Mouse (Mus musculus) layer of hippocampus, adult 18-20 months (tissue): ENCODE results near the gene Gm21936. TPM values are rescaled to one million over a fixed set of nuclear protein-coding genes. Genes with fewer than 3 reads are reported as not detected.
"Not testable (repeated sequence)": the region's sequence is repeated elsewhere in the genome, so short reads cannot be mapped to it uniquely, and the experiment has no call there.

ENCODE experiments used
- DNase-seq, 2 experiments: peaks; one replicate each; pipeline ENCODE4 v3.0.0; 2022; ENCODE audit warnings: low spot score in 2 of 2
- long read RNA-seq: library from polyadenylated mRNA; stranded (forward); transcript quantifications from one replicate; pipeline ENCODE4 v2.0.0, GENCODE M21; 2021
- total RNA-seq, 2 experiments: library from RNA; stranded (reverse); gene quantifications; 2 replicates each; pipeline ENCODE4 v1.2.3; 2021

Gm21936 gene
- not detected for total RNA-seq
- long read RNA-seq: 0 reads

DNA sequence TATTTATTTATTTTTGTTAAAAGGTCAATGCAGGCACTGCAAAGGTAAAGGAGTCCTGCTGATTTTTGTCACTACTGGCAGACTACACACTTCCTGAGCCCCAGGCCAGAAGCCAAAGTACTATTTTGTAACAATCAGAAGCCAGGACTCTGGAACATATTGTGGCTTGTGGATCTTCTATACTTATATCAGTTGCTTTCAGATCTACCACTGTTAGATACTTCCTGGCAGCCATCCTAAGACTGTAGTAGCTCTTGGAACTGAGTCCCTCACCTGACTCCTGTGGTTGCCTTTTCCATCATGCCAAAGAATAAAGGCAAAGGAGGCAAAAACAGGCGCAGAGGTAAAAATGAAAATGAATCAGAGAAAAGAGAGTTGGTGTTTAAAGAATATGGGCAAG lies at the start of gene Gm21936:
Gene Gm21936, plus strand, starts transcription at position 301 of the 400 bp plus-strand sequence.
- DNase-seq: not testable (repeated sequence)

DNA sequence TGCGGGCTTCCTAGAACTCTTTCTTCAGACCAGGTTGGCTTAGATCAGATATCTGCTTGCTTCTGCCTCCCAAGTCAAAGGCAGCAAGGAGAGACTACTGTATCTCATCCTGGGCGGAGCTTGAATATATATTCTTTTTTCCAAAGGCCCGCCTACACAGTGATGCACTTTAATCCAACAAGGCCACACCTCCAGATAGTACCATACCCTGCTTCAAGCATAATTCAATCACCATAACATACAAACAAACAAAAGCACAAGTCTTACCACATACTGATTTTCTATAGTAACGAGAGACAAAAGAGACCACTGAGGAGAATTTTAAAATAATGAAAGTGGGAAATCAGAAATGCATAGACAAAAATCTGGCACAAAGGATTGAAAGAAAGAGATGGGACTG lies 19.7 kb upstream of the Gm21936 start, which contains the start of gene Gm21319:
Gene Gm21319, minus strand, starts transcription at position 101 of the 400 bp plus-strand sequence.
- not testable (repeated sequence) for DNase-seq

DNA sequence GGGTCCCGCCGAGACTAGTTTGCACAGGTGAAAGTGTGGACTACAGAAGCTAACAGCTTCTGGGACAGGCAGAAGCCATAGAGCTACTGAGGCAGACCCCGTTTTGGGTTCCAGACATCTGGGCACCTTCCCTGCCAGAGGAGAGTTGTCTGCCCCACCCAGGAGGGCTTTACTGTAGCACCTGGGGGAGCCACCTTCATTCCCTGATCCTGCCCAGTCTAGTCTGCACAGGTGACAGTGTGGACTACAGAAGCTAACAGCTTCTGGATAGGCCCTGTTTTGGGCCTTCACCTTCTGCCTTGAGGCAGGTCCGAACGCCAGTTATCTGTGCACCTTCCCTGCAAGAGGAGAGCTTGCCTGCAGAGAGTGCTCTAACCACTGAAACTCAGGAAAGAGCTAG lies 2.7 kb downstream of the Gm21936 start:
- not testable (repeated sequence) for DNase-seq

DNA sequence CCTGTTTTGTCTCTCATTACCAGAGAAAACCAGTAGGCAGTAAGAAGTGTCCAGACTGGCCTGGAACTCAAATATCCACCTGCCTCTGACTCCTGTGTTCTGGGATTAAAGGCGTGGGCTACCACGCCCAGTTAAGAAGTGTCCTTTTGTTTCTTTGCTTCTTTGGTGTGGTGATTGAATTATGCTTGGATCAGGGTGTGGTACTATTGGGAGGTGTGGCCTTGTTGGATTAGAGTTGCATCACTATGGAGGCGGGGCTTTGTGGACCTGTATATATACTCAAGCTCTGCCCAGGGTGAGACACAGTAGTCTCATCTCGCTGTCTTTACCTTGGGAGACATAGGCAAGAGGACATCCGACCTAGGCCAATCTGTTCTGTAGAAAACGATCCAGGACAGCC lies 21.0 kb downstream of the Gm21936 start, which contains the start of gene BB287469:
Gene BB287469, plus strand, starts transcription at position 301 of the 400 bp plus-strand sequence.
- not testable (repeated sequence) for DNase-seq

DNA sequence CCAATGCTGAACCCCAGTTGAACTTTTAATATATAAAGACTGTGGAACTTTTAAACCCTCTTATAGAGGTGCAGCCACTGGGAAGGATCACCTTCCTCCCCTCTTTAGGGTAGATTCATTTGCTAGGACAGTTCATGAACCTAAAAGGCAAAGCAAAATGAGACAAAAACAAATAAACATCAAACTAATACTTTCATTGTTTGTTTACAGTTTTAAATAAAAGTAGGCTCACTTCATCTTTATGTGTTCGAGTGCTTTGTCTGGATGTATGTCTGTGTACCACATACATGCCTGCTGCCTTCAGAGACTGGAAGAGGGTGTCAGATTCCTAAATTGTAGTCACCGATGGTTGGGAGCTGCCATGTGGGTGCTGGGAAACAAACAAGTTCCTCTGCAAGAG lies 46.9 kb downstream of the Gm21936 start, which contains the start of gene Gm2001:
Gene Gm2001, minus strand, starts transcription at position 101 of the 400 bp plus-strand sequence.
- DNase-seq: not testable (repeated sequence)

Other genes with a start within 250 kb of the Gm21936 start
- gene Oog1, start 192.8 kb upstream of the Gm21936 start, total RNA-seq: not detected
- gene Gm4027, start 176.6 kb upstream of the Gm21936 start, total RNA-seq: not detected
- gene Gm16381, start 150.9 kb upstream of the Gm21936 start, total RNA-seq: not detected
- gene Gm21319, start 19.8 kb upstream of the Gm21936 start, total RNA-seq: not detected
- not detected for gene BB287469, start 21.1 kb downstream of the Gm21936 start, total RNA-seq
- gene Gm2001, start 46.8 kb downstream of the Gm21936 start, total RNA-seq: not detected
- not detected for gene Gm2016, start 78.6 kb downstream of the Gm21936 start, total RNA-seq
- gene Gm2022, start 99.9 kb downstream of the Gm21936 start, total RNA-seq: not detected
- not detected for gene Gm2035, start 124.3 kb downstream of the Gm21936 start, total RNA-seq
- gene Gm2042, start 158.6 kb downstream of the Gm21936 start, total RNA-seq: not detected
- gene Gm2075, start 216.3 kb downstream of the Gm21936 start, total RNA-seq: not detected
- gene Gm6803, start 223.3 kb downstream of the Gm21936 start, total RNA-seq: not detected
- gene Gm2056, start 231.5 kb downstream of the Gm21936 start, total RNA-seq: not detected